Mouse (Mus musculus) testis, postnatal 14 days (tissue): ENCODE measurements around the gene Zfp709.
"Not testable (repeated sequence)": the region's sequence is repeated elsewhere in the genome, so short reads cannot be mapped to it uniquely, and the experiment has no call there.

Experiments
- DNase-seq: peaks from one replicate; pipeline ENCODE4 v3.0.0; 2021; ENCODE audit warnings: low spot score

Gene Zfp709

DNA sequence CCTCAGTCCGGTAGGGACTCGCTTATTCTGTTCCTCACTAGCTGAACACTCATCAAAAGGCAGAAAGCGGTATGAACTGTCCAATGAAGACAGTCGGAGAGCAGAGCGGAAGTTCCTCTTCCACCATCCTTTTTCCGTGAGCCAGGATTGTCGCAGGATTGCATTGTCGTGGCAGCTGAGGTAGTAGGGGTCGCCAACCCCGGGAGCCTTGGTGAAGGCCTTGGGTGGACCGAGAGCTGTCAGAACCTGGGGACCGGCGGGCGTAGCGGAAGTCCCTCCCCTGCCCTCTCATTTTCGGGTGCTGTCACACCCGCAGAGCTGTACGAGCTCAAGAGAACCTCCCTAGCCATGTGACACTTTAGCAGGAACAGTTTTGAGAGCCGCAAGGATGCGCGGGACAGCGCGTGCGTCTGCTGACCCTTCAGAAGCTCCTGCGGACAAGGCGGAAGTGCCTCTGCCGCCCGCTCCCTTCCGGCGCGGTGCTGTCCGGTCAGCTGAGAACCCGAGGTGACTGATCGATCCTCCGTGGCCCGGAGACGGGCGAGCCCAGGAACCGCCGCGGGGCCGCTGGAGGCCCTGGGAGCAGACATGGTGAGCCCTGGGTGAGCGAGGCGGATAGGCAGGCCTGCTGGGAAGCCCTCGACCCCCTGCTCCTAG, at the start of gene Zfp709:
Zfp709 (plus strand) TSS at position 402 of the 657 bp plus-strand sequence.
- peak; percentile 72 for DNase-seq

DNA sequence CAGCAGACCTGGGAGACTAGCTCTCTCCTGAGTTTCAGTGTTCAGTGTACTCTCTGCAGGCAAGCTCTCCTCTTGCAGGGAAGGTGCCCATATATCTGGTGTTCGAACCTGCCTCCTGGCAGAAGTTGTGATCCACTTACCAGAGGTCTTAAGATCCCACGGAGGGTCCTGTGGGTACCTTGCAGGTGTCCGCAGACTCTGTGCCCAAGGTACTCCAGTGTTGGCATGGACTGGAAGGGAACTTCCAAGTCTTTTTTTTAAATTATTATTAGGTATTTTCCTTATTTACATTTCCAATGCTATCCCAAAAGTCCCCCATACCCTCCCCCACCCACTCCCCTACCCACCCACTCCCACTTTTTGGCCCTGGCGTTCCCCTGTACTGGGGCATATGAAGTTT, 43.6 kb upstream of the Zfp709 start:
- not testable (repeated sequence) for DNase-seq

DNA sequence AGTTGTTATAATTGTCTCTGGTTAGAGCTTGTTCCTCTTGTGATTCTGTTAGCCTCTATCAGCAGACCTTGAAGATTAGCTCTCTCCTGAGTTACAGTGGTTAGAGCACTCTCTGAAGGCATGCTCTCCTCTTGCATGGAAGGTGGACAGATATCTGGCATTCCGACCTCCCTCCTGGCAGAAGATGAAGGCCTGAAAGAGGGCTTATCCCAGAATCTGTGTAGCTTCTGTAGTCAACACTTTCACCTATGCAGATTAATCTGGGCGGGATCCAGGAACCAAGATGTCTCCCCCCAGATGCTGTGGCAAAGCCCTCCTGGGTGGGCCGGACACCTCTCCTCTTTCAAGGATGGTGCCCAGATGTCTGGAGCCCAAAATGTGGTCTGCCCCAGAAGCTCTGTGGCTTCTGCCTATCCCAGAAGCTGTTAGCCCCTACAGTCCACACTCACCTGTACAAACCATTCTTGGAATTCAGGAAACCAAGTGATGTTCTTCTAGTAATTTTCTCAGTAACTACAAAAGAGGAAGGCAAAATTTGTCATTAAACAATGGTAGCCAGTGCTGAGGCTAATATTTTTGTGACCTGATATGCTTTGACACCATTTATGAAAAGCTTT, 40.5 kb upstream of the Zfp709 start:
- not testable (repeated sequence) for DNase-seq

DNA sequence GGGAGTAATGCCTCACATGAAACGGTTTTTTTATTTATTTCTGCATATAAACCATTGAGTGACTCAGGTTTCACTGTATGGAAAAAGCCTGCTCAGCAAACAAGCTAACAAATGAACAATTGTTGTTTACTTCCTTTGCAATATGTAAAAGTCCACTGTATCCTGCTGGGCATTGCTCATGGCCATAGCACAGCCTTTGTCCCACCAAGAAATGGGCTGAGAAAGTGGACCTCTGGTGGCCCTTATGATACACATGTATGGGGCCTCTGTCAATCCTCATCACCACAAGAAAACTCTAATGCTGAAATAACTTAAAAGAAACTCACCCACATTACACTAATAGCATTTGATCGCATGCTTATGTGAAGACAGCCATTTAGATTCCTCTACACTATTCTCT, 39.3 kb upstream of the Zfp709 start:
- not testable (repeated sequence) for DNase-seq

DNA sequence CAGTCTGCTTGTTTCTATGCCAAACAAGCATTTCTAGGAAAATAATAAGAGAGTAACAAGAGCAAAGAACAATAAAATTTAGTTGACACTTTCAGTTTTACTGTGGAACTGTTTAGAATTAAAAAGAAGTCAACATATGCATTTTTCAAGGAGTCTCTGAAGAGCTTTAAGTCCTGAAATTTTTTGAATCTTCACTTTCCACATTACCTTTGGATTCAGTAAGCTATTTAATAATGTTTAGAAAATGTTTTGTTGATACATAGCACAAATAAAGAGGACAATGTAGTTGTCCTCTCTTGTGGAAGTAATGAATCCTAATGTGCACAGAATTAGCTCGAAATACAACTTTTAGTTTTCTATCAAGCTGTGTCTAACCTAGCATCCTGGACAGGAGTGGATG, 37.4 kb upstream of the Zfp709 start:
- DNase-seq = not testable (repeated sequence)

DNA sequence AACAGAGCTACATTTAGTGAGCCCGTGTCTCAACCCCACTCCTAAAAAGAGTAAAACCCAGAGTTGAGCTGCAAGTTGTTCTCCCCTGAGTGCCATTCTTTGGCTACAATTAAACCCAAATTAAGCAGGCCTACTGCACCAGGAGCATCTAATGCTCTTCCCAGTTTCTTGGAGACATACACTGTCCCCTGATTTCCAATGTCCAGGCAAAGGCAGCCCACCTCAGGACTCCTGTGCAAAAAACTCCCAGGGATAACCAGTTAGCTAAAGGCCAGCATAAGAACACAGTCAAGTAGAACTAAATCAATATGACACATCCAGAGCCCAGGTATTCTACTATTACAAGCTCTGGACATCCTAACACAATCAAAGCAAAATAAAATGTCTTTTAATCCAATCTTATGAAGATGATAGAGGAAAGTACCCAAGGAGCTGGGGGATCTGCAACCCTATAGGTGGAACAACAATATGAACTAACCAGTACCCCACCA, 35.8 kb upstream of the Zfp709 start:
- not testable (repeated sequence) for DNase-seq

DNA sequence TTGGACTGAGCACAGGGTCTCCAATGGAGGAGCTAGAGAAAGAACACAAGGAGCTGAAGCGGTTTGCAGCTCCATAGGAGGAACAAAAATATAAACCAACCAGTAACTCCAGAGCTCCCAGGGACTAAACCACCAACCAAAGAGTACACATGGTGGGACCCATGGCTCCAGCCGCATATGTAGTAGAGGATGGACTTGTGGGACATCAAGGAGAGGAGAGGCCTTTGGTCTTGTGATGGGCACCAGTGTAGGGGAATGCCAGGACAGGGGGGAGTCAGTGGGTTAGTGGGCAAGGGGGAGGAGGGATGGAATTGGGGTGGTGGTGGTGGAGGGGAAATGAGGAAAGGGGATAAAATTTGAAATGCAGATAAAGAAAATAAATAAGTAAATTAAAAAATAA, 35.1 kb upstream of the Zfp709 start:
- not testable (repeated sequence) for DNase-seq

DNA sequence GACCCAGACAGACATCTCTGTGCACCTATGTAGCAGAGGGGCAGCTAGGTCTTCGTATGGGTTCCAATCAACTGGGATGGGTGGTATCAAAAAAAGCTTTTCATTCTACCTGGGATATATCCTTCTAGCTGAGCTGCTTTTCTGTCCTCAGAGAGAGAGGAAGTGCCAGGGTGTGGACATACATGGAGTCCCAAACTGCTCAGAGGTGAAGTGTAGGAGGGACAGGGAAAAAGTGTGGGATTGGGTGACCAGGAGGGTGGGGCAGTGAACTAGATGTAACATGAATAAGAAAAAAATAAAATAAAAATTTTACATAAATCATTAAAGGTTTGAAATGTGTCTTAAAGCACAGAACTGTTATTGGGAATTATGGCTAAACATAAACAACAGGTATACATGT, 30.8 kb upstream of the Zfp709 start:
- DNase-seq = not testable (repeated sequence)

DNA sequence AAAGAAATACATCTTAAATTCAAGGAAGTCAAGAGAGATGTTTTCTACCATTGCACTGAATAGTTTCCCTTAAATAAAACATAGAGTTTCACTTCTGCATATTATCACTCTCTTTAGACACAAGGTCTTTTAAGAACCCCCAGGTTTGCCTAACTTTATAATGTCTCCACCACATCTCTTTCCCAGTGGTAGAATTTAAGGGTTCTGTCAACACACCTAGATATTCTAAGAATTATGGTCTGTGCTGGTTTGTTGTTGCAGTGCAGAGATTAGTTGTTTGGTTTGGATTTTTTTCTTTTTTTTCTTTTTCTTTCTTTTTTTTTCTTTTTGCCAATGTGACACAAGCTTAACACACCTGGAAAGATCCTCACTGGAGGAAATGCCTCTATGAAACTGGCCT, 28.5 kb upstream of the Zfp709 start:
- not testable (repeated sequence) for DNase-seq

DNA sequence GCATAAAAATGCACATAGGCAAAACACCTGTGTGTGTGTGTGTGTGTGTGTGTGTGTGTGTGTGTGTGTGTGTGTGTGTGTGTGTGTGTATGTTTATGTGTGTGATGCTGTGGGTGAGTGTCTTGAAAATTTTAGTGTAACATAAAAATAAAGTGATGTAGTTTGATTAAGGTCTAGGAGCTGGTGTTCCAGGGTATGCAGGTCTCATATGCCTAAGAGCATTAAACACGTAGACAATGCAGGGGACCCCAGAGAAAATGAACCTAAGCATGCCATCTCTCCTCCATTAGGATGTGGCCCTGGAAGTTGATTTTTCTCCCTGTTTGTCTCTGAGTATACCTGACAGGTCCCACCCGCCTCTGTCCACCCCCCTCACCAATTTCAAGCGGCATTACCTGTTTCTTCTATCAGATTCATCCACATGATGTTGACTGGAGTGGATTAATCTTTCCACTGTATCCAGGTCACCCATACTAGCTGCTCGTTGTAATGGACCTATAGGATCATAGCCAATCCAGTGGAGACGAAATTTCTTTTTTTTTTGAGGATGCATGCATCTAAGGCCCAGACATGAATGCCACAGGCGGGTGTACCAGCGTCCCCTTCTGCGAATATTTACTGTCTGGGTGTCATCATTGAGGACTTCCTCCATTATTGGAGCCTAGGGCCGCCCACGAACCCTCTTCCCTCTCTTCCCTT, 25.0 kb upstream of the Zfp709 start:
- DNase-seq = not testable (repeated sequence)

DNA sequence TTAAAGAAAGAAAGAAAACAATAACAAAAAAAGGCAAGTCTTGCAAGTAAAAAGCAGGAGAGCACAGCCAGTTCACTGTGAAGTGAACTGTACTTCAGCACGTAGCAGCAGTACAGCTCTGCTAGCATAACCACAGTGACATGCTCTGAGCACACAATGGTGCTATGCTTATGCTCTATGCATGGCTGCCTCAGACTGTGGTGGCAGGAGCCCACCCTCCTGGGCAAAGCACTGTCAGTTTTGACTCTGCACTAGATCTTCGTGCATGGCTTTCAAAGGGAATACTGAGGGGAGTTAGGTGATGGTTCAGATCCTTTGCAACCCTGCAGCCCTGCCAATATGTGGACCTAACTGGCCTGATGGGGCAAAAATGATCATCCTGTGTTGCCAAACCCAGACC, 24.5 kb upstream of the Zfp709 start:
- DNase-seq = not testable (repeated sequence)

DNA sequence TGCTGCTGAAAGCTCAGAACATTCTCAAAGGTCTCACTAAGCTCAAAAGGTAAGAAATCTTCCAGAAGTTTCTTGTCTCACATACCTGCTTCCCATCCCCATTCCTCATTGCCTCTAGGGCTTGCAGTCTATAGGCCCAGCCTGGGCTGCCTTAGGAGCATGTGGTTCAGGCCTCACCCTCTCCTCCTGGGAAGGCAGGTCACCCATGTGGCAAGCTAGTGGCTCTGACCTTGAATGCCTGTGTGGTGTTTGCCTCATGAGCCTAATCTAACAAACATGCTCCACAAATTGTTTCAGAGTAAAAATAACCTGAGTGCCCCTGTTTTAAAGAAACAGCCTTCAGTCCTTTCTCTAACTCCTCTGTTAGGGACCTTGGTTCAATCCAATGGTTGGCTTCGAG, 20.3 kb upstream of the Zfp709 start:
- not testable (repeated sequence) for DNase-seq

DNA sequence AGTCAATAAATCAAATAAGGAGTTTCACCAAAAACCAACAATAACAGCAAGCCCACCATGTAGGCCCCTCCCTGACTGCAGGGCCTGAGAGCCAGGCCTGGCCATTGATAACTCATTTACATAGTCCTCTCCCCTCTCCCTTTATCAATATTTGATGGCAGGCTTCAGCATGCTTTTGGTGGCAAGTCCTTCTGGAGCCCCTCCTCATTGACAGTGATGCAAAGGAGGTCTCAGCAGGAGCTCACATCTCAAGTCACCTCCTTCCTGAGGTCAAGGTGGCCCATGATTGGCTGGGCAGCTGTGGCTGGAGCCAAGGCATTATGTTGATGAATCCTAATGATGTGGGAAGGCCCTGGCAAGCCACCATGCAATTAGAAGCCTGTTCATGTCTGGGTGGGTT, 19.8 kb upstream of the Zfp709 start:
- DNase-seq = not testable (repeated sequence)

DNA sequence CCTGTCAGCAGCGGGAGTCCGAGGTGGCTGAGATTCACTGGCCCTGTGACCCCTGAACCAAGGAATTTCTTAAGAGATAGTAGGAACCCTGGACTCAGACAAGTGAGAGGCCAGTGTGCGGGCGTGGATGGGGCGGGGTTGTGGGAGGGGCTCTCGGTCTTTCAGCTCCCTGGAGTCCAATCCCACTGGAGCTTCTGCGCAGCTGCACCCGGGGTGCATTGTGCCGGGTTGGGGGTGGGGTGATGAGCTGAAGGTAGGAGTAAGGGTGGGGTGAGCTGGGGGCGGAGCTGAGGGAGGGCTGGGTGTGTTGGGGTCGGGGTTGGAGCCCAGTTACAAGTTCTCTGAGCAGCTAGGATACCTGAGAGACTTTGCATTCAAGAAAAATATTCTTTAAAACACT, 18.8 kb downstream of the Zfp709 start:
- not testable (repeated sequence) for DNase-seq

DNA sequence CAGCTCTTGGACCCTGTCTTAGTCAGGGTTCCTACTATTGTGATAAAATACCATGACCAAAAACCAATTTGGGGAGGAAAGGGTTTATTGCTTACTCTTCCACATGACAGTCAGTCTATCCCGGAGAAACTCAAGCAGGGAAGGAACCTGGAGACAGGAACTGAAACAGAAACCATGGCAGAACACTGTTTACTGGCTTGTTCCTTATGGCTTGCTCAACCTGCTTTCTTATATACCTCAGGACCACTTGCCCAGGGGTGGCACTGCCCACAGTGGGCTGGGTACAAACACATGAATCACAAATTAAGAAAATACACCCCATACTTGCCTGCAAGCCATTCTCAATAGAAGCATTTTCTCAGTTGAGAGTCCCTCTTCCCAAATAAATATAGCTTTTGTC, 21.3 kb downstream of the Zfp709 start:
- DNase-seq = not testable (repeated sequence)

DNA sequence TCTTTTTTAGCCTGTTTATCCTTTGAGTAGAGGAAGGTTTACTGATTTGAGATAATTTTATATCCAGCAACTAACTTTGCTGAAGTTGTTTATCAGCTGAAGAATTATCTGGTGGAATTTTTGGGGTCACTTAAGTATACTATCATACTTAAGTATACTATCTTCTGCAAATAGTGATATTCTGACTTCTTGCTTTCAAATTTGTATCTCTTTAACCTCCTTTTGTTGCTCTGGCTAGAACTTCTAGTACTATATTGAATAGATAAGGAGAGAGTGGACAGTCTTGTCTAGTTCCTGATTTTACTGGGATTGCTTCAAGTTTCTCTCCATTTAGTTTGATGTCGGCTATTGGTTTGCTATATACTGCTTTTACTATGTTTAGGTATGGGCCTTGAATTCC, 25.0 kb downstream of the Zfp709 start:
- DNase-seq = no peak

DNA sequence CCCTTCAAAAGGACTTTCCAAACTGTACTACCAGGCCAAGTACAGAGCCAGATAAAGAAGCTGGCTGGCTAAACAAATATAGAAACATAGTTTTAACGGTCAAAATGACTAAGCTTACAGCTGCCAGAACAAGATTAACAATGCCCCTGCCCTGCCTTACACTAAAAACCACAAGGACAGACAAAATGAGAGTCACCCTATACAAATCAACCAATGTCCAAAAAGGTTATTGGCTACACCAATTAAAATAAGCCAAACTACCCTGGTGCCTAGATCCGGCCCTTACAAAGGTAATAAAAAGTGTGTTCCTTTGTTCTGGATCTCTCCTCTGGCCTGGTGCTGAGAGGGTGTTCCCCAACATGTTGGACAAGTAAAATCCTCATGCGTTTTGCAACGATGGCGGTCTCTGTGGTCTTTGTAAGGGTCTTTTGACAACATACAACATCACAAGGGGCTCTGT, 26.0 kb downstream of the Zfp709 start:
- no peak for DNase-seq

DNA sequence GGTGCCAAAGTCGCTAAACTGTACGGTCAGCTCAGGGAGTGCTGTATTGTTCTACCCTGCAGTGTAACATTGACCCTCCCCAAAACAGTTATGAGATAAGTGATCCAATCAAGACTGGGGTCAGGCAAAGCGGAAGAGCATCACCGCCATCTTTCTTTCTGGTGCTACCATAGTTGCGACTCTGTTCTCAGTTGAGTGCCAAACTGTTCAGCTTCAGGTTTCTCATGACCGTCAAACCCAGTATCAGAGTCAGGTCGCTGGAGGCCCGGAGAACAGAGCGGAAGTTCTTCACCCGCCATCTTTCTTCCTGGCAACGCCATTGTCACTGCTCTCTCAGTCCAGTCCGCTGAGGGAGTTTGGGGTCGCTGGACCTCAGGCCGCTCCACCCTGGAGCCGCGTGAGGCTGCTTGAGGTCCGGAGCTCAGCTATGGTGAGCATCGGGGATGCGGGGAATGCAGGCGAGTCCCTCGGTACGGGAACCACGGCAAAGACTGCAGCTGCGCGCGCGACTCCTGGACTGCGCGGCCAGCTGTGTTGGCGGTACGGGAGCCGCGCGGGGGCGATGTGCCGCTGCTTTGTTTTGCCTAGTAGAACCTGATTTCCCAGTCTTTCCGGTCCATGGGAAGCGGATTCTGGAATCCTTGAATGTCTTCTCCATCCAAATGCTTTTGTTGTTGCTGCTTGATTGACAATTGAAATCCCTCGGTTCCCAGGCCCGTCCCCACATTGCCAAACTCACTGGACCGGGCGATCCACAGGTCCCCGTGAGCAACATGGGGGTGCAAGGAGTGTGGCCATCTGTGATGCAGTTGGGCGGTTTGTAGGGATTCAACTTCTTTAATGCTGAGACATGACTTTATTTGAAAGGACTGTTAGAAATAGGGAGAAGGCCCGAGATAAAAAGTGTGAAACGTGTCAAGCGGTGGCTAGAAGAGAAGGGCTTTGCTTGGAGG, 26.8 kb downstream of the Zfp709 start, which contains the start of the genes Zfp882 and Zfp617:
Zfp882 (plus strand) TSS at position 300 of the 953 bp plus-strand sequence.
Zfp617 (plus strand) TSS at position 327 of the 953 bp plus-strand sequence.
- DNase-seq = peak; percentile 84

DNA sequence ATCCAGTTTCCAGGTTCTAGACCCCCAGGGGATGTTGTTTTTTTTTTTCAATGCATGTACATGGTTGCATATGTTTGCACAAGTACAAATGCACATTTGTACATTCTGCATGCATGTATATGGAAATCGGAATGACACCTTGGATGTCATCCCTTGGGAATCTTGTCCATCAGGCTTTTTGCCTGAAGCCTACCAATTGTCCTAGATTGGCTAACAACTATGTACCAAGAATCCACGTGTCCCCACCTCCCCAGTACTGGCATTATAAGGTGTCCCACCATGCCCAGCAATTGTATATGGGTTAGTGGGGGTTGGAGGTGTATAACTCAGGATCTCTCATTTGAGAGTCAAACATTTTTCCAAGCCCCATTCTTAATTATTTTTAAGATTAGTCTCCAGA, 30.5 kb downstream of the Zfp709 start:
- no peak for DNase-seq

DNA sequence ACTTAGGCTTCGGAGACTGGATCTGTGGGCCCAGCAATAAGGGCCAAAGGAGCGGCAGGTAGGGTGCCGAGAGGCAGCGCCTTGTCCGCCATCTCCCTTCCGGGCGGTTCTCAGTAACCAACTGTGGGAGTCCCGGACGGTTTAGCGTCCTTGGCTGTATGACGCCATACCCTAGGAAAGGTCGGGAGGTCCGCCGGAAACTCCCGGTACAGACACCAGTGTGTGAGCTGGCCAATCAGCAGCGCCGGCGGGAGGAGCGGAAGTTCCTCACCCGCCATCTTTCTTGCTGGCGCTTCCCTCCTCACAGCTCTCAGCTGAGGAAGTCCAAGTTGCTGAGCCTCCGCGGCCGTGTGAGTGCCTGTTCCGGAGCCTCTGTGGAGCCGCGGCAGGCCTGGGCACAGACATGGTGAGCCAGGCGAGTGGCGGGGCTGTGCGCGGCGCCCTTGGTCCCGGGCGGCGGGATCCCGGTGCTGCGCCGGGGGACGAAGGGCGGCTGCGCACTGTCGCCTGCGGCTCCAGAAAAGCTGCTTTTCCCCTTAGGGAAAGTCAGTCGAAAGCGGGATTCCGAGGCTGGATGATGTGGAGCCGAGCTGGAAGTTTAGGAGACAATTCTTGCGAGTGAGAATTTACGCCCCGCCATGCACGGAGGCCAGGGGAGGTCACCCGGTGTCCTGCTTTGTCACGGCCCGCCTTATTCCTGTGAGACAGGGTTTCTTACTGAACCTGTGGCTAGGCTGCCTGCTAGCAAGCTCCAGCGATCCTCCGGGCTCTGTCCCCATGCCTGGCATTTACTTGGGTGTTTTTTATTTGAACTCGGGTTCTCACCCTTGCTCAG, 41.0 kb downstream of the Zfp709 start:
- DNase-seq = peak; percentile 95

DNA sequence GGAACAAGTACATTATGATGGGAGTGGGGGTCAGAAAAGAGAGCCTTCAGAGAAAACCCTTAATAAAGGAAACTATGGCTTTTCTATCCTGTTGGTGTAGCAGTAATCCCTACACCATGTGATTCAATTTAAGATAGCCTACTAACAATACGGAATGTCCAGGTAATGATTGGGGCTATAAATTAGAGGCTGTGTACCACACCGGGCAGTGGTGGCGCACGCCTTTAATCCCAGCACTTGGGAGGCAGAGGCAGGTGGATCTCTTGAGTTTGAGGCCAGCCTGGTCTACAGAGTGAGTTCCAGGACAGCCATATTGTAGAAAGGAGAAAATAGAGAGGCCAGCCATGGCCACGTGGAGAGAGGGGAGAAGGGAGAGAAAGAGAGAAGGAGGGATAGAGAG, 44.0 kb downstream of the Zfp709 start:
- no peak for DNase-seq
